Mouse (Mus musculus) hindbrain, postnatal 0 days (tissue): Measurements from ENCODE around the gene Gm21866. TPM values are rescaled to one million over a fixed set of nuclear protein-coding genes. Genes with fewer than 3 reads are reported as not detected.
"Not testable (repeated sequence)": the region's sequence is repeated elsewhere in the genome, so short reads cannot be mapped to it uniquely, and the experiment has no call there.

Experiments used
- ATAC-seq: fragments of 200-750 bp; cut with Nextera tagmentation; 2 replicates; pipeline ENCODE4 v1.8.0; 2017; ENCODE audit warnings: mild to moderate bottlenecking, moderate TSS enrichment, moderate library complexity
- DNase-seq: peaks from one replicate; pipeline ENCODE4 v3.0.0-alpha.2; 2015; ENCODE audit warnings: low spot score
- H3K27ac ChIP-seq: fragments of 300-500 bp; sonication (generic); 2 replicates; pipeline ENCODE4 v1.5.1; 2014; ENCODE audit warnings: mild to moderate bottlenecking
- H3K27me3 ChIP-seq: fragments of 300-500 bp; sonication (generic); 2 replicates; pipeline ENCODE4 v1.6.1; 2014; ENCODE audit warnings: low read length, mixed read lengths; ENCODE audit not compliant: insufficient read depth
- H3K36me3 ChIP-seq: fragments of 300-500 bp; sonication (generic); 2 replicates; pipeline ENCODE4 v1.6.1; 2014; ENCODE audit warnings: low read length, mixed read lengths; ENCODE audit not compliant: insufficient read depth
- H3K4me1 ChIP-seq: fragments of 300-500 bp; sonication (generic); 2 replicates; pipeline ENCODE4 v1.6.1; 2014; ENCODE audit warnings: antibody characterized with exemption, low read length, mixed read lengths; ENCODE audit not compliant: insufficient read depth
- H3K4me2 ChIP-seq: fragments of 300-500 bp; sonication (generic); 2 replicates; pipeline ENCODE4 v1.6.1; 2014; ENCODE audit warnings: low read depth, mild to moderate bottlenecking, low read length, moderate library complexity, mixed read lengths
- H3K4me3 ChIP-seq: fragments of 300-500 bp; sonication (generic); 2 replicates; pipeline ENCODE4 v1.5.1; 2014; ENCODE audit warnings: low read length
- H3K9ac ChIP-seq: fragments of 300-500 bp; sonication (generic); replicated peaks from 2 replicates; pipeline ENCODE4 v1.6.1; 2014; ENCODE audit warnings: mild to moderate bottlenecking, low read length, moderate library complexity, mixed read lengths
- H3K9me3 ChIP-seq: fragments of 300-500 bp; sonication (generic); 2 replicates; pipeline ENCODE4 v1.6.1; 2016; ENCODE audit warnings: low read length, mixed read lengths
- WGBS: fragments of 180-500 bp; shearing (Covaris S2); extraction: QIAGEN DNeasy Blood & Tissue Kit; methylation state at CpG from one replicate; pipeline ENCODE4 v1.1.7; 2014; 5-methylcytosine and 5-hydroxymethylcytosine counted together
- polyA plus RNA-seq: library from polyadenylated mRNA; unstranded; fragments of >200 nt; fragmentation: Nextera tagmentation; extraction: Ambion mirVana; gene quantifications from 2 replicates; pipeline ENCODE4 v1.2.1, GENCODE M21; 2015
- total RNA-seq: library from RNA; depleted of rRNA; stranded (reverse); fragments of >200 nt; gene quantifications from 2 replicates; pipeline ENCODE4 v1.2.3, GENCODE M21; 2014; rRNA removed

Gene Gm21866
- not detected in 2 replicates for total RNA-seq
- not detected in 2 replicates for polyA plus RNA-seq

- H3K4me3 ChIP-seq, DNase-seq, H3K4me2 ChIP-seq, H3K27ac ChIP-seq, H3K9me3 ChIP-seq, H3K4me1 ChIP-seq, H3K9ac ChIP-seq, H3K36me3 ChIP-seq, ATAC-seq, H3K27me3 ChIP-seq: not testable (repeated sequence)
- WGBS: no CpG with 5 or more reads among the region's 3 CpGs
Measured at GRCm38 (mm10) chrY:13465479-13465878, at the start of gene Gm21866. Gene Gm21866 (minus strand): TSS chrY:13465579.

GRCm38 (mm10) chrY:13493726-13494125, 28.3 kb upstream of the Gm21866 start, which contains the start of gene Gm20773:
Gene Gm20773 (plus strand): TSS chrY:13494026.
- H3K4me3 ChIP-seq, H3K9me3 ChIP-seq, H3K4me2 ChIP-seq, H3K36me3 ChIP-seq, H3K9ac ChIP-seq, H3K27me3 ChIP-seq, H3K4me1 ChIP-seq, DNase-seq, ATAC-seq, H3K27ac ChIP-seq: not testable (repeated sequence)
- WGBS: no CpG with 5 or more reads among the region's 1 CpGs

Other genes starting within 250 kb of the Gm21866 start
- gene Gm21828, start 241.7 kb downstream of the Gm21866 start, total RNA-seq: not detected in 2 replicates
- gene Gm21828, start 241.7 kb downstream of the Gm21866 start, polyA plus RNA-seq: not detected in 2 replicates
- gene Gm21440, start 213.2 kb downstream of the Gm21866 start, total RNA-seq: not detected in 2 replicates
- gene Gm21440, start 213.2 kb downstream of the Gm21866 start, polyA plus RNA-seq: not detected in 2 replicates
- gene Gm21454, start 213.1 kb downstream of the Gm21866 start, total RNA-seq: not detected in 2 replicates
- not detected in 2 replicates for gene Gm21454, start 213.1 kb downstream of the Gm21866 start, polyA plus RNA-seq
- gene Gm21725, start 116.5 kb downstream of the Gm21866 start, total RNA-seq: not detected in 2 replicates
- gene Gm21725, start 116.5 kb downstream of the Gm21866 start, polyA plus RNA-seq: not detected in 2 replicates
- gene Gm20773, start 28.4 kb upstream of the Gm21866 start, total RNA-seq: not detected in 2 replicates
- not detected in 2 replicates for gene Gm20773, start 28.4 kb upstream of the Gm21866 start, polyA plus RNA-seq